Mouse (Mus musculus): ENCODE data around the gene Slc26a6.

GRCm38 (mm10) chr9:108826700-108827340 lies 26.3 kb upstream of the Slc26a6 start:
- TF ChIP-seq CTCF (IDR thresholded peaks at IDR 0.05; ENCODE audit: extremely low read depth, insufficient read length, insufficient replicate concordance, low read depth, low read length) (no peak), POLR2A (IDR thresholded peaks at IDR 0.05; ENCODE audit: low read depth, low read length) (no peak)
